Mouse (Mus musculus): Measurements from ENCODE around the gene Gtdc1.

Gtdc1 gene

GRCm38 (mm10) chr2:44554716-44555115, 372.7 kb downstream of the Gtdc1 start:
- no peak for TF ChIP-seq GATA4 (IDR thresholded peaks at IDR 0.05; ENCODE audit: insufficient replicate concordance, low read length)

DNA sequence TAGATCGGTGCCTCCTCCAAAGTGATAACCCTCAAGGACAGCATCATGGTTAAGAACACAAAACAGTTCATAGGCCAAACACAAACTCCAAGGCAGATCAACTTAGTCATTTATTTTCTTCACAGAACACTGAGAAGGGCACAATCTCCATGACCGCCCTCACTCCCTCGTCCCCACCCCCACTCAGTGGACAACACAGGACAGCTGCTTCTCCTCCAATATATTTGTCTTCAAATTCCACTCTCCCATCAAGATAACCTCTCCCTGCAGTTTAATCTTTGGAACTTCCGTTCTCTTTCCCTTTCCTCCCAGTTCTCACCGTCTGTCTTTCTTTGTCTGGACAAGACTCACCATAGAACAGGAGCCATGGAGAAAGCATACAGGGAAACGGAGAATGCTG, 378.1 kb downstream of the Gtdc1 start:
- no peak for TF ChIP-seq GATA4 (IDR thresholded peaks at IDR 0.05; ENCODE audit: insufficient replicate concordance, low read length)

- no peak for TF ChIP-seq GATA4 (IDR thresholded peaks at IDR 0.05; ENCODE audit: insufficient replicate concordance, low read length)
Measured at GRCm38 (mm10) chr2:44542775-44543174, 384.7 kb downstream of the Gtdc1 start.

DNA sequence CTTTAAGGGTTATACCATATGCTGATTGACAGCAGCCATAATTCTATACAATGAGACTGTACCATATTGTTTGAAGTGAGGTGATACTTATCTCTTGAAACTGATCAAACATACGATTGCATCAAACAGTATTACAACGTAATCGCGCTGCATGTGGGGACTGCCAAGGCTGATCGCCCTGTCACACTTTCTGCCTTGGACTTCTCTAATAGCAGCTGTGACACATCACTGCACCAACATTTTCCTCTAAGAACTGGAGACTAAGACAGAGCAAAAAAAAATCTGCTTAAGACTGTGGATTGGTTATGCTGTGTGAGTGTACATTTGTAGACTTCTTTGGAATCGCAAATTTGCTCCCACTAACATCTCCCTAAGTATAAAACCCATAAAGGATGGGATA, 385.7 kb downstream of the Gtdc1 start:
- no peak for TF ChIP-seq GATA4 (IDR thresholded peaks at IDR 0.05; ENCODE audit: insufficient replicate concordance, low read length)

- no peak for TF ChIP-seq GATA4 (IDR thresholded peaks at IDR 0.05; ENCODE audit: insufficient replicate concordance, low read length)
Measured at GRCm38 (mm10) chr2:44540881-44541280, 386.6 kb downstream of the Gtdc1 start.

DNA sequence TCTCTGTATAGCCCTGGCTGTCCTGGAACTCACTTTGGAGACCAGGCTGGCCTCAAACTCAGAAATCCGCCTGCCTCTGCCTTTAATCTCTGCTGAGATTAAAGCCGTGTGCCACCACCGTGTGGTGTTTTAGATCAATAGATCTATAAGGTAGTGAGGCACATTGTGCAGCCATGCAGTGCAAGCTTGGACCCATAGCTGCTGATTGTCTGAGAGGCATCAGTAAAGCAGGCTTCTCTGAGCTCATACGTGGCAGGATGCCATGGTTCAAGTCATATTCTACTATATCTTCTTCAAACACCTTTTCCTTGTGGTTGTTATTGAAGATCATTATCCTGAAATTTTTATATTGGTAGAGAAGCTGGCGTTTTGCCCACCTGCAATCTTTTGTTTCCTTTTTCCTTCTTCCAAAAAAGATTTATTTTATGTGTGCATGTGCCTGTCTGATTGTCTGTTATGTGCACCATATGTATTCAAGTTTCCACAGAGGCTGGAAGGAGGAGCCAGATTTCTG, 388.3 kb downstream of the Gtdc1 start:
- no peak for TF ChIP-seq GATA4 (IDR thresholded peaks at IDR 0.05; ENCODE audit: insufficient replicate concordance, low read length)

- TF ChIP-seq GATA4 (IDR thresholded peaks at IDR 0.05; ENCODE audit: insufficient replicate concordance, low read length), result no peak
Measured at GRCm38 (mm10) chr2:44538135-44538534, 389.3 kb downstream of the Gtdc1 start.

GRCm38 (mm10) chr2:44535760-44536159, 391.7 kb downstream of the Gtdc1 start:
- TF ChIP-seq GATA4 (IDR thresholded peaks at IDR 0.05; ENCODE audit: insufficient replicate concordance, low read length), result no peak

- no peak for TF ChIP-seq GATA4 (IDR thresholded peaks at IDR 0.05; ENCODE audit: insufficient replicate concordance, low read length)
Measured at GRCm38 (mm10) chr2:44535136-44535675, 392.3 kb downstream of the Gtdc1 start.

DNA sequence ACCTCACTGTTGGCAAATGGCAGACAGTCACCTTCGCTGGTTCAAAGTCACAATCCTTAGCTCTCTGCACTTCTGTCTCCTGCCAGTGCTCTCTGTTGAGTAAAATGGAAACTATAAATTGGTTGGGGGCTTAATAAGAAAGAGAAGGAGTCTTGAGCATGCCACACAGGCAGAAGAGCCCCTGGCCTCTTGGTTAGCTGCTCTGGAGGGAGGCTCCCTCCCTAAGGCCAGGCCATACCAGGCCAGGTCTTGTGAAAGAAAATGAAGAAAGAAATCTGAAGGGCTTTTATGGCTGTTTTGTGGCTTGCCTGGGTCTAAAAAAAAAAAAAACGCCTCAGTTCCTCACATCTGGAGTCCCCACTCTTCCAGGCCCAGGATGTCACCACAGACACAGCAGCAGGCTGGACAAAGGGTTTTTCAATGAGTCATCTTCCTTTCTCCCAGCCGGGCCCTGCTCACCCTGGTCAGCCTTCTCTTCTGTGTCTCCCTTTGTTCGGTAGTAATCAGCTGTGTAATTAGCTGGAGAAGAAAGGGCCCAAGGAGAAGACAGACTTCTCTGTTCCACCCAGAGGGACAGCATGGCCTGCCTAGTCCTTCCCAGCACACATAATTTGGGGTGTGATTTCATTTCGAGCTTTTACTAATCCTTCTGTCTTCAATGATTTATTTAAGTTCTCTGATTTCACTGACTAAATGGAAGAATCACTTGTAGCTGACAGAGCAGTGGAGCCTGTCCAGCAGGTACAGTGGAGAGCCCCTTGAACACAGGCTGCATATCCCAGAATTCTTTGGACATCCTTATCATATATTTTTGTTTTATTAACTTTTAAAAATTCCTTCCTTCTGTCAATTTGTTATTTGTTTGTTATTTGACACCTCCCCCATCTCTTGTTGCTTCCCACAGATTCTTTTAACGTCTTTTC, 401.1 kb downstream of the Gtdc1 start:
- TF ChIP-seq GATA4 (IDR thresholded peaks at IDR 0.05; ENCODE audit: insufficient replicate concordance, low read length), result no peak

- TF ChIP-seq GATA4 (IDR thresholded peaks at IDR 0.05; ENCODE audit: insufficient replicate concordance, low read length), result no peak
Measured at GRCm38 (mm10) chr2:44525187-44525919, 402.1 kb downstream of the Gtdc1 start.

- no peak for TF ChIP-seq GATA4 (IDR thresholded peaks at IDR 0.05; ENCODE audit: insufficient replicate concordance, low read length)
Measured at GRCm38 (mm10) chr2:44519236-44519635, 408.2 kb downstream of the Gtdc1 start.

GRCm38 (mm10) chr2:44518085-44518484, 409.4 kb downstream of the Gtdc1 start:
- no peak for TF ChIP-seq GATA4 (IDR thresholded peaks at IDR 0.05; ENCODE audit: insufficient replicate concordance, low read length)

Measured in liver, adult (tissue).